Mouse (Mus musculus) right cerebral cortex, postnatal 25 days (tissue): ENCODE data around the gene 9530053A07Rik.
"Not testable (repeated sequence)": the region's sequence is repeated elsewhere in the genome, so short reads cannot be mapped to it uniquely, and the experiment has no call there.

Source experiments
- DNase-seq: peaks from one replicate; pipeline ENCODE4 v3.0.0; 2022

Gene 9530053A07Rik

GRCm38 (mm10) chr7:28129166-28129565 lies at the start of gene 9530053A07Rik:
9530053A07Rik (plus strand) TSS chr7:28129466.
- DNase-seq: no peak

GRCm38 (mm10) chr7:28084215-28084614 lies 45.1 kb upstream of the 9530053A07Rik start:
- DNase-seq: peak; percentile 22

- no peak for DNase-seq
Measured at GRCm38 (mm10) chr7:28086236-28086635, 43.0 kb upstream of the 9530053A07Rik start.

GRCm38 (mm10) chr7:28093541-28093940 lies 35.7 kb upstream of the 9530053A07Rik start:
- no peak for DNase-seq

- DNase-seq: no peak
Measured at GRCm38 (mm10) chr7:28099101-28099500, 30.2 kb upstream of the 9530053A07Rik start.

GRCm38 (mm10) chr7:28100596-28101590 lies 28.4 kb upstream of the 9530053A07Rik start:
- DNase-seq: no peak

- DNase-seq: not testable (repeated sequence)
Measured at GRCm38 (mm10) chr7:28102936-28103335, 26.3 kb upstream of the 9530053A07Rik start.

GRCm38 (mm10) chr7:28104670-28105069 lies 24.6 kb upstream of the 9530053A07Rik start:
- no peak for DNase-seq

- DNase-seq: no peak
Measured at GRCm38 (mm10) chr7:28106241-28106640, 23.0 kb upstream of the 9530053A07Rik start.

- DNase-seq: no peak
Measured at GRCm38 (mm10) chr7:28114648-28115047, 14.6 kb upstream of the 9530053A07Rik start.

GRCm38 (mm10) chr7:28137613-28138012 lies 8.3 kb downstream of the 9530053A07Rik start:
- DNase-seq: peak; percentile 13

GRCm38 (mm10) chr7:28148263-28148662 lies 19.0 kb downstream of the 9530053A07Rik start:
- DNase-seq: peak; percentile 42

GRCm38 (mm10) chr7:28149841-28150240 lies 20.6 kb downstream of the 9530053A07Rik start:
- DNase-seq: no peak

- DNase-seq: peak; percentile 22
Measured at GRCm38 (mm10) chr7:28151584-28152221, 22.4 kb downstream of the 9530053A07Rik start.

GRCm38 (mm10) chr7:28153595-28153994 lies 24.3 kb downstream of the 9530053A07Rik start:
- DNase-seq: not testable (repeated sequence)

- no peak for DNase-seq
Measured at GRCm38 (mm10) chr7:28159292-28159691, 30.0 kb downstream of the 9530053A07Rik start.

- no peak for DNase-seq
Measured at GRCm38 (mm10) chr7:28159893-28160292, 30.6 kb downstream of the 9530053A07Rik start.

GRCm38 (mm10) chr7:28161163-28161749 lies 32.0 kb downstream of the 9530053A07Rik start:
- no peak for DNase-seq

- DNase-seq: no peak
Measured at GRCm38 (mm10) chr7:28165406-28165805, 36.1 kb downstream of the 9530053A07Rik start.

GRCm38 (mm10) chr7:28168320-28169115 lies 39.3 kb downstream of the 9530053A07Rik start:
- DNase-seq: peak; percentile 21

- DNase-seq: peak; percentile 94
Measured at GRCm38 (mm10) chr7:28169489-28170422, 40.5 kb downstream of the 9530053A07Rik start, which contains the start of gene Fbl. Fbl (plus strand) TSS chr7:28169710.
